Mouse (Mus musculus) 3134 (cell line): Measurements from ENCODE around the gene Man1b1.

Experiments used
- DNase-seq: peaks from one replicate; pipeline ENCODE4 v3.0.0-alpha.2; 2011; ENCODE audit warnings: low spot score; ENCODE audit not compliant: insufficient read length; ENCODE audit errors: extremely low read depth

Man1b1 gene

DNA sequence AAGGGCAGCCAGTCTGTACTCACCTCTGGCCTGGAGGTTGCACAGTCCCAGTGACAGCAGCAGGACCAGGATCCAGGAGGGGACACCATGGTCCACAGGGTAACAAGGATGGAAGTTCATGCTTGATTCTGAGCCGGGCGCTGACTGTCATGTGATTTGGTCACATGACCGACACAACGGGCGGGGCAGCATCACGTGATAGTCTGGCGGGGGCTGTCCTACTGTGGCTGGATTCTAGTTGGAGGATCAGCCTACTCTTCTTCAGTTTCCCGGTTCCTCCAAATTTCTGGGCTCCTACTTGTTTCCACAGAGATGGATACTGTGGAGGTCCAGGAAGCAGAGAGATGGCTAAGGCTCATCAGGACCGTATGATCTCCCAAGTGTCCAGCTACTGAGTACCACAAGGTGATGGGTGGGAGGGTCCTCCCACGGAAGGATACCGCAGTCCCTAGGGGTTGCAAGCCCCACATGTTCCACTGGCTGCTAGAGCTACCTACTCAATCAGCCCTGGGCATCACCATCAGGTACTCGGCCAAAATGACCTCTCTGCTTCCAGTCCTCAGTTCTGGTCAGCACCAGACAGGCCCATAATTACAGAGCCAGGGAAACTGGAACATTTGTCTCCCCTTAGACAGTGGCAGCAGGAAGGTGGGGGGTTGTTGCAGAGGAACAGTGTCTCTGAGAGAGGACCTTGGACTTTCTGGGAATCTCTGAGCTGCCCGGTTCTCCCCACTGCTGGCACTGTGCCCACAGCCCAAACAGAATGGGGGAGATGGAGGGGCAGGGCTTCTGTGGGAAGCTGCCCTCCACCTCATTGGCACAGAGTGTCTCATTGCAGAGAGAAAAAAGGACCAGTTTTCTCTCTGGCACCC is 24.3 kb downstream of the Man1b1 start, which contains the start of gene Dpp7:
Gene Dpp7 (minus strand): TSS at position 152 of the 872 bp plus-strand sequence.
- DNase-seq = peak; percentile 76

DNA sequence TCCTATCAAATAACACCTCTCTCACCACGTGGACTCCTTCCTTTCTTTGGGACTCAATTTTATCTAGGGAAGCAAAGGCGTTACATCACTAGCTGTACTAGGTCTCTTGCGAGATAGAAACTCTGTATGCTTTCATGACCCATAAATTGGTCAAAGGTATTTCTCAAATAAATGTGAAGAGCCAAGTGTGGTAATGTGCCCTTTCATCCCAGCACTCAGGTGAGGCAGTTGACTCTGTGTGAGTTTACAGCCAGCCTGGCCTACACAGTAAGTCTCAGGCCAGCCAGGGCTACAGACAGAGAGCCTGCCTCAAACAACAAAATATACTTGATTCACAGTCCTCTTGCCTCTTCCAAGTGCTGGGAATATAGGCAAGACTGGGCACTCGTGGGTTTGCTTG is 27.7 kb downstream of the Man1b1 start:
- DNase-seq = no peak

DNA sequence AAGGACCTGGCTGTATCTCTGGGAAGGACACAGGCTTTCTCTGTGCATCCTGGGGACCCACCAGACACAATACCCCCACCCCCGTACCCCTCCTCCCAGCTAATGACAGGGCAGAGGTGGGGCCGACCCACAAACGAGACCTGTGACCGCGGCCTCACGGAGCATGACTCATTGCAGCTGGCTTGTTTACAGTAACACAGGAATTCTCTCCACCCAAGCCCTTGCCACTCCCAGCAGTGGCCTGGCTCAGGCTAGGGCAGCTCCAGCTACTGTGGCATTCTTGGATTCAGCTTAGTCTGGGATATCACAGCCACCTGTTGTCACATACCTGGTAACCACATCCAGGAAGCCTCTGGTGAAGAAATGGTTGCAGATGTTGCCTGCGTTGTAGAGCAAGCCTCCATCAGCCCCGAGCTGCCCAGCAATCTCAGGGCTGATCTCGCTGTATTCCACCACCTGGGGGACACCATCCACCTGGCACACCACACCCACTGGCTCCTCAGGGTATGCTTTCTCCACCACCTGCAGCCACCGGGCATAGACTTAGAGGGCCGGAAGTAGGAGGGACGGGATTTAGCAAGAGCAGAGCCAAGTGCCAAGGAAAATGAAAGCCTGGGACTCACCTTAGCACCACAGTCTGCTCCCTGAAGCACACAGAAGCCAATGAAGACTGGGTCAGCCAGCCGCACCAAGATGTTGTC is 31.5 kb downstream of the Man1b1 start:
- DNase-seq = peak; percentile 63

DNA sequence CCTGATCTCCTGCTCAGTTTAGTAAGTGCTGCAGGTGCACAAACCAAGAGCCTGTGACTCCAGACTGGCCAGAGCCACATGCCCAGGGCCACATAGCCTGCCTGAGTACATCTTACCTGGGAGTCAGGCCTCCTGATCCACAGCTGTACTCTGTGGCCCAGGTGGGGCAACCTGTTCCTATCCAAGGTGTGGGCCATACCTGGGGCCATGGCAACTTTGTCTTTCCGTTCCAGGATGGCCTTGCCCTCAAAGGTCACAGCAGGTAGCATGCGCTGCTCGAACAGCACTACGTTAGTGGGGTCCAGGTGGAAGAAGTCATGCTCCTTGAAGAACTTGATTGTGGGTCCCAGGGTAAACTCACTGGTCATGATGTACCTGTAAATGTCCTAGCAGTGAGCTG is 32.2 kb downstream of the Man1b1 start:
- no peak for DNase-seq

DNA sequence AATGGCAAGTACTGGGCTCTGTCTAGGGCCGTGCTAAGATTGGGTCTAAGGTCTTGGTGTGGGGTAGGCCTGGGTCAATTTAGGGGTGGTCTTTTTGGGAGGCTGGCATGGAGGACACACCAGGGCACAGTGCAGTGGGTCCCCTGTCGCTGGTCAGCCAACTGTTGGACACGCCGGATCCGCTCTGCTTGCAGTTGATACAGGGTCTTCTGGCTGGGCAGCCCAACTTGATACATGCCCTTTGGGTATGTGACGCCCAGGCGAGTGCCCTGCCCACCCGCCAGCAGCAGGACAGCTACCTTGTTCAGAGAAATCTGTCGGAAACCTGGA is 32.6 kb downstream of the Man1b1 start:
- DNase-seq = no peak

DNA sequence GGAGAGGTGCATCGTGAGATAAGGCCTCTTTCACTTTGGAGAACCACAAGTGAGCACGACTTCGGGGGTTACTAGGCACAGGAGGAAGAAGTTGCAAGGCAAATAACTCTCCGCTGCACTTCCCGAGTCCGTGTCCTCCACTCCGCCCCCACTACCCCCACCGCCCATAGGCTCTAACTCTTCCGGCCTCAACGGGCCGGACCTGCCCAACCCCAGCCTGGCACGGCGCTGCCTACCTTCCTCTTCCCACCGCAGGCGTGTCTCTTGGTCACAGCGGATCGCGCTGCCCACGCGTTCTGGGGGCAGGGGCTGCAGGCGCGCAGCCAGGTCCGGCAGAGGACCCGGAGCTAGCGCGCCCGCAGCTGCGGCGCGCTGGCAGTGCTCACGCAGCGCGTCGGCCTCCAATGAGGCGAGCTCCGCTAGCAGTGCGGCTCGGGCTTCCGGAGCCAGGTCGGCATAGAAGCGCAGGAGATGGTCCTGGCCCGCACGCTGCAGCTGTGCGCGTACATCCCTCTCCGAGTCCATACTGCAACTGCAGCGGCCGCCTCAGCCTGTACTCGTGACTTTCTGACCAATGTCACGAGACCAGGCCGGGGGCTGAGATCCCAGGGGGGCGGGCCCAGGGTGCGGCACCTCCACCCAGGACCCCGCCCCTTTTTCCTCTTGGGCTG is 33.1 kb downstream of the Man1b1 start, which contains the start of gene Uap1l1:
Gene Uap1l1 (minus strand): TSS at position 592 of the 671 bp plus-strand sequence.
- DNase-seq = peak; percentile 96

DNA sequence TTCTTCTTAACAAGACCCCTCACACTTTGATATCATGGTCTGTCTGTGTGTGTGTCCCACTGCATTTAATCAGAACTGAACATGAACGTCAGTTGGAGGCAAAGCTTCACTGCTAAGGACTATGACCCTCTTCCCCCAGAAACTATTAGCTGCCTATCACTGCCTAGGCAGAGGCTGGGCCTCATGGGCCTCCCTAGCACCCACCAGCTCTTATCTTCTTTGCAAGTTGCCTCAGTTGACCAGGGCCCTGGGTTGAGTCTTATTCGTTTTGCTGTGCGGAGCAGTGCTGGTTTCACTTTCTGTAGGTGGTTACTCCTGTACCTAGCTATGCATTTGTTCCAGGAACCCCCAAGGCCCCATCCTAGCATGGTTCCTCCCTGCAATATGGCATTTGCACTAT is 37.9 kb downstream of the Man1b1 start:
- no peak for DNase-seq

DNA sequence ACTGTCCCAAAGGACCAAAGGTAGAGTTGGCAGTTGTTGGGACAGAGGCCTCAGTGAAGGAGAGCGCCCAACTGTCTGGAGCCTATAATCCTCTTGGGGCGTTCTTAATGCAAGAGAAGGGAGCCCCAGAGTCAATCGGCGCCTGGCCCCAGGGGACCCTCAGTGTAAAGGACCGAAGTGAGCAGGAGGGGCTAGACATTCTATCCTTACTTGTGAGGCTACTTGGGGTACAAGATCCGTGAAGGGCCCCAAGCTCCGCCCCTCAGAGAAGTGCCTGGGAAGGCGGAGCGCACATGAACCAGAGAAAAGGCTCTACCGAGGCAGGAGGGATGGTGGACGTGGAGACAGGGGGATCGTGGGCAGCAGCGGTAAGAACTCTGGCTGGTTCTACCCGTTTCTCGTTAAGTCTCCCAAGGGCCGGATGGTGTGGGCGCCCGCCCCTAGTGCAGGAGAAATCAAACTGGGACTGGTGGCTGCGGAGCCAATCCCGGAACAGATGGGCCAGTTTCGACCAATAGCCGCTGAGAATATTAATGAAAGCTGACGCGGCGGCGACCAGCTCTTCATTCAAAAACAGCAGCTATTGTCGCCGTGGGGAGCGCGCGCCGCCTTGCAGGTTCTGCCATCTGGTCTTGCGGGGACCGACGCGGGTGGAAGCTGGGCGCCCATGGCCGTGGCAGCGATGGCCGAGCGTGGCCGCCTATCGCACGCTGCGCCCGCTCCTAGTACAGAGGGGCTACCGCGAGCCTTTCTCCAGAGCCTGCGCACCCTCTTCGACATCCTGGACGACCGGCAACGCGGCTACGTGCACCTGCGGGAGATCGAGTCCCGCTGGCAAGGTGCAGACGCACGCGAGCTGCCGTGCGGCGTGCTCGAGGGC is 39.9 kb downstream of the Man1b1 start, which contains the start of gene Sapcd2:
Gene Sapcd2 (plus strand): TSS at position 558 of the 880 bp plus-strand sequence.
- DNase-seq = peak; percentile 88

DNA sequence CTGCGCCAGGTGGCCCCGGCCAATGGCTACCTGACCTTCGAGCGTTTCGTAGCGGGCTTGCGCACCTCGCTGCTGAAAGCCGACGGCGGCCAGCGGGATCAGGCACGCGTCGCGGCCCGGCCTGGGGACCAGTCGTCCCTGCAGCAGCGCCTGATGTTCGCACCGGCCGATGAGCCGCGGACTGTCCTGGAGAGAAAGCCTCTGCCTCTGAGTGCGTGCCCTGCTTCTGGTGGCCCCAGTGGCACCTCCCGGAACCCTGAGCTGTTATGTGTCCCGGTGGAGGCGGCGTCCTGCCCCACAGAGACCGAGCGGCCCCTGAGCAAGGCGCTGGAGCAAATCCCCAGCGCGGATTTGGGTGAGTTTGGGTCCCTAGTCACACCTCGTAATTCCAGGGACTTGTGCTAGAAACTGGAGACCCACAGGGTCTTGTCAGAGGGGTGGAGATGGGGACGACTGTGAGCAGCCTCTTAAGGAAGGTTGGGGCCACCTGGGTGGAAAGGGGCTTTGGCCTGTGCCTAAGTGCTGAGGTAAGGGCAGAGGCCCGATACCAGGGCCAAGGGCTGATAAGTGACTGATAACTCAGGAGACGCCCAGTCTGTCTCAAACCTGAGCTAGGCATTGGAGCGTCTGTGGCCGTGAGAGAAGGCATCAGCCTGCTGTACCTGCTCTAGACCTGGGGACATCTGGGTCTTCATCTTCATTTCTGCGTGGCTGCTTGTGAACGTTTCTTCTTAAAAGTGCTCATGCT is 40.7 kb downstream of the Man1b1 start:
- no peak for DNase-seq

DNA sequence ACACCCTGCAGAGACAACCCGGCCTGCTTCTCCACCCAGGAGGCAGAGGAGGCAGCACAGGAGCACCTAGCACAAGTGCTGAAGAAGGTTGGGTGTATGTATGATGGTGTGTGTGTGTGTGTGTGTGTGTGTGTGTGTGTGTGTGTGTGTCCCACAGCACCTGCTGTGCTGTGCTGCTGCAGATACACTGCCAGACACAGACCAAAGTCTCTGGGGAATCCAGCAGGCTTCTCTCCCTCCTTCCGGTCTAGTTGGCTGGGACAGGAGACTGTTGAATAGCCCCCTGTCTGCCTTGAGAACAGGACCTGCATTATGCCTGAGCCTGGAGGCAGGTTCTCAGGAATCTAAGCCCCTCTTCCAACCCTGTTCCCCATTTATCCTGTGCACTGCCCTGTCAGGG is 41.3 kb downstream of the Man1b1 start:
- no peak for DNase-seq

DNA sequence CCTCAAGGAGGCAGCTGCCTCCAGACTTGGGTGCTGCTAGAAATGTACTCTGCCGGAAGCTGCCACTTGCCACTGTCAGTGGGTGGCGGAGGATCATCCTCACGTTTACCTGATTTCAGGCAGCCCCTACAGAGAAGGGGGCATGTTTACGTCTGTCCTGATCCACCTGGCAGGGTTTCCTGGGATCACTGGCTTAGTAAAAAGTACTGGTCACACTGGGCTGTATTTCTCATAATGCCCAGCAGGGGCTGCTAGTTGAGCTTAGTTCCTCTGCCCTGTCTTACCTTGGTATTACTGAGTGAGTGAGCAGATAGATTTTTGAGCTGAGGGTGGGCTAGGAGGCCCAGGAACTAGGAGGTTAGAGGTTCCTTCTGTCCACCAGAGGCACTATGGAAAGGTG is 44.5 kb downstream of the Man1b1 start:
- no peak for DNase-seq

DNA sequence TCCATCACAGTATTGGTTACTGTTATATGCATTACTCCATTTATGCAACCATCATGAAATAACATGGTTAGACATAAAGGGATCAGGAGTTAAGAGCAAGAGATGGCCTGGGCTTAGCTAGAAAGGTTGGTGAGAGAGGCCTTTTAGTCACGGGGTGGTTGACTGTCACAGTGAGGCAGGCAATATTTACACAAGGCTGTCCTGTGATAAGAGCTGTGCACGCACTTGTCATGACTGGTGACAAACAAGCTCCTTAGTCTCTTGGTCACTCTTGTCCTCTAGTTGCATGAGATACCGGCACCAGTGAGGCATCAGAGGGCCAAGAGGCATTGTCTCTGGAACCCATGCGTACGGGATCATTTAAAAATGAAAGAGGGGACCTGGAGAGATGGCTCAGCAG is 52.4 kb downstream of the Man1b1 start:
- DNase-seq = no peak

DNA sequence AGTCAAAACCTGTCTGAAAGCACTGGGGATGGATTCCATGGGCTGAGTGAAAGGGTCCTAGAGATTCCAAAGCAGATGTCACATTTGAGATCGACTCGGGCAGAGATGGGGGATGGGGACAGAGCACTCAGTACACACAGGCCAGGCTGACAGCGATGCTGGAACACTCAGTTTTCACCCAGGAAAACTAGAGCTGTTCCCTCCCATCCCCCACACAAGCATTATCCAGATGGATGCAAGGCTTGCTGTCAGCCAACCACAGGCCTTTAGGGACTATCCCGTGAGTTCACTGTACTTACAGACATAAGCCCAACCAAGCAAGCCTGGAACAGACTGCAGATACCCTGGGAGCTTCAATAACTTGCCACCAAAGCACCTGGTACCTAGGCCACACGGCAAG is 59.1 kb downstream of the Man1b1 start:
- no peak for DNase-seq

DNA sequence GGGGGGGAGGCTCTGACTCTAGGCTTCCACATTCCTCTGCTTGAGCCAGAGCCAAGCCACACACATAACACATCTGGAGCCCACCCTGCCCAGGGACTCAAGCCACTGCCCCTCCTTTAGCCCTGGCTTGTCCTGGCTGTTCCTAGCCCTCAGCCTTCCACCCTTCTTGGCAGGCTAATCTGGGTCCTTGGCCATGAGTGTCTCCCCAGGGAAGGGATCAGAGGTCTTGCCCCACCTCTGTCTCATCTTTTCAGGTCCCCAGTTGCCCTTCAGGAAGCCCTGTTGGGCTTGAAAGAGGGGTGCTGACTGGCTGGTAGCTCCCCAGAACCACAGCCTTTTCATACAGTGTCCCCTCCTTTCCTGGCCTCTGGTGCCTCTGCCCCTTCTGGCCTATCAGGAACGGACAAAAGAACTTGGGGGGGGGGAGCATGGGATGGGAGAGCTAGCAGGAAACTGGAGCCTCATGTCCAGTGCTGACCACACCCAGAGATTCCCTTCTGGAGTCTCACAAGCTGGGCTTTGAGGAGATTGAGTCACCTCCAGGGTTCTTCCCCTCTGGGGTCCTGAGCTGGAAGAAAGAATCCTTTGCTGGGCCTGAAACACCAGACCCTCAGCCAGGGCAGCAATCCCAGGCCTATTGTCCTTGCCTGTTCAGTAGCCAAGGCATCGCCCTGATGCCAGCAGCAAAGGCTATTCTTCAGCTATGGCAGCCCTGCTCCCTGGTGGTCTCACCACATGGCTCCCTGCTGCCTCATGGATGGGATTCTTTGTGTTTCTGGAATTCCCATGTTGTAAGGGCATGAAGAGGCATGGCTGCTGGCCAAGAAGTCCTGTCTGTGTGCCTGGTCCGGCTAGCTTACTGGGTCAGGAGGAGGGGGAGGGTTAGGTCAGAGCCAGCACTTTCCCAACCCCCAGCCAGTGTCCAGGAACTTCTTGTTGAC is 62.4 kb downstream of the Man1b1 start:
- peak; percentile 46 for DNase-seq

DNA sequence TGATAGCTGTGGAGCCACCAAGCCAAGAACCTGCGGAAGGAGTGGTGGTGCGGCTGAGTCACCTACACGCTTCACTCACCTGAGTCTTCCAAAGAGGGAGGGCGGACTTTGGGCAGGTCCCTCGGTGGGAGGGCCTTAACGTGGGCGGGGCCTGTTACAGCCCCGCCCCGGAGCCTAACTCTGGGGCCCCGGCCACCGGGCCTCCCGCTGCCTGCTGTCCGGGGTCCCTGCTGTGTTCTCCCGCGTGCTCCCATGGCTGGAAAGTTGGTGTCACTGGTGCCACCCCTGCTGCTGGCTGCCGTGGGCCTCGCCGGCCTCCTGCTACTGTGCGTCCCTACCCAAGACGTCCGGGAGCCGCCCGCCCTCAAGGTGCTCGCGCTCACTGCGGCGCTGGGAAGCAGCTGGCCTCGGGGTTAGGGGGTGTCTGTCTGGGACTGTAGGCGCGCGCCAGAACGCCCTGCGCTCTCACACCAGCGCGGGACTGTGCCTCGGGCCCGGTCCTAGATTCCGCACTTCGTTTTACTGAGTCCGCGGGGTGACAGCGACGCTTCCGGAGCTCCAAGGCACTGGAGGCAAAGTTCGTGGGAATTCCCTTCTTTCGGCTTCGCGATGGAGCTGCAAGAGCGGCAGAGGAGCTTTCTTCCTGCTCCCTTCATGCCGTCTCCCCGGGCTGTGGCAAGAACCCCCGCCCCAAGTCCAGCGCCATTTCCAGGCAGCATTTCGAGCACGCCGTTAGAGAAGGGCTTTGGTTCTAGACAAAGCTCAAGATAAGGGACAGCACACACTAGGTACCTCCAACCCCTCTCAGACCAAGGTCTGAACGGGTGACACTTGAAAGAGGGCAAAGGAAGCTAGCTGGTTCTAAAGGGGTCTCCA is 63.8 kb downstream of the Man1b1 start, which contains the start of gene Entpd2:
Gene Entpd2 (plus strand): TSS at position 154 of the 876 bp plus-strand sequence.
- DNase-seq = no peak

DNA sequence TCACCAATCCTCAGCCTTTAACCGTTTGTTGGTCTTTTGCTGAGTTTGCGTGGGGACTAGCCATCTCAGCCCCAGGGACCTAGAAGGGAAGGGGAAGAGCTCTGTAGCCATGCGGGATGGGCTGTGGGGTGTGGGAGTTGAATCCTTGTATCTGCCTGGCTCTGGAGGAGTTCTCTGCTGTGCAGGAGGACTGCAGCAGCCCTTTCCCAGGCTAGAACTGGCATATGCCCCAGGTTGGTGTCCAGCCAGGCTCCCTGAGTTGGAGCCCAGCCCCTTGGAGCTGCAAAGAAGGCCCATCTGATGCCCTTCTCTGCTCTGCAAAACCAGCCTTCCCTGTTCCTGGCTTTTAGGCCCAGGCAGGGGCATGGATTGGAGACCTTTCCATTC is 64.5 kb downstream of the Man1b1 start:
- no peak for DNase-seq

DNA sequence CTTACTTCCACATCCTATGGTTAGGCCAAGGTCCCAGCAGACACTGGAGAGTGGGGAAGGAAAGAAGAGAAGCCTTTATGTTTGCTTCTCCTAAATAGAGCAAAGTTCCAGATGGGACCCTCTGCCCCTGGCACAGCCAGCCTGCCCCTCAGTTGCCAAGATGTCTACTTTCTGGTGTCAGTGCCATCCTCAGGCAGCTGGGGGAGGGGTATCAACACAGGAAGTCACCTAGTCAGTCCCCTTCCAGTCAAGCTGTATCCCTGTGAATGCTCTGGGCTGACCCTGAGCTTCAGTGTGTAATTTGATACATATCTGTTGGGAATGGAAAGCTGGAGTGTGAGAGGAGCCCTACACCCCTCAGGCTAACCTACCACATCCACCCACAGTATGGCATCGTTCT is 64.9 kb downstream of the Man1b1 start:
- DNase-seq = no peak

DNA sequence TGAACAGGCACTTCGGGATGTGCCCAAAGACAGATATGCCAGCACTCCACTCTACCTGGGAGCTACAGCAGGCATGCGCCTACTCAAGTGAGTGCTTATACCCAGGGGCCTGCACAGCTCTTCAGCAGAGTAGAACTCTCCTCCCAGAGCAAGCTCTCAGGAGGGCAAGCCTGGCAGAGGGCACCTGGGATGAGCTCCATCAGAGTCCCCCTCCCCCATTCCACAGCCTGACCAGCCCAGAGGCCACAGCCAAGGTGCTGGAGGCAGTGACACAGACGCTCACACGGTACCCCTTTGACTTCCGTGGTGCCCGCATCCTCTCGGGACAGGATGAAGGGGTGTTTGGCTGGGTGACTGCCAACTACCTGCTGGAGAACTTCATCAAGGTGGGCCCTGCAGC is 65.9 kb downstream of the Man1b1 start:
- DNase-seq = no peak
